Mouse (Mus musculus): ENCODE data around the gene Rora. TPM values are rescaled to one million over a fixed set of nuclear protein-coding genes. Genes with fewer than 3 reads are reported as not detected.

Rora gene
- polyA plus RNA-seq, 1 experiment from 2014 or later: 6.6 TPM

- WGBS: 7% methylated on average over 13 of the region's 13 CpGs
Measured at GRCm38 (mm10) chr9:69291451-69291850, 637.9 kb downstream of the Rora start.

GRCm38 (mm10) chr9:69292353-69292752 lies 638.8 kb downstream of the Rora start:
- H3K9me3 ChIP-seq: no peaks in the 10 kb centered on the region
- H3K27me3 ChIP-seq (replicated peaks; ENCODE audit: low read depth, poor library complexity, severe bottlenecking): peaks cover 49% of the 10 kb centered on the region
- WGBS: 22% methylated on average over 5 of the region's 5 CpGs

More at GRCm38 (mm10) chr9:69291451-69291850, 637.9 kb downstream of the Rora start:
- no peaks in the 10 kb centered on the region for H3K9me3 ChIP-seq
- no peaks in the 10 kb centered on the region for H3K36me3 ChIP-seq (replicated peaks)
- H3K4me3 ChIP-seq: peak overlapping the region; percentile 83
- peaks cover 77% of the 10 kb centered on the region for H3K4me1 ChIP-seq
- peaks cover 49% of the 10 kb centered on the region for H3K27me3 ChIP-seq (replicated peaks; ENCODE audit: low read depth, poor library complexity, severe bottlenecking)
- H3K27ac ChIP-seq (replicated peaks): peak overlapping the region; percentile 88
- DNase-seq (ENCODE audit: low spot score): no peak

GRCm38 (mm10) chr9:69292776-69293687 lies 639.4 kb downstream of the Rora start:
- no peaks in the 10 kb centered on the region for H3K9me3 ChIP-seq
- peak overlapping the region; percentile 55; the same call in 1 of the 2 replicates for H3K27ac ChIP-seq (replicated peaks)
- peaks cover 76% of the 10 kb centered on the region for H3K4me1 ChIP-seq
- H3K4me3 ChIP-seq: peak overlapping the region; percentile 29; the same call in 1 of the 2 replicates
- H3K27me3 ChIP-seq (replicated peaks; ENCODE audit: low read depth, poor library complexity, severe bottlenecking): peaks cover 49% of the 10 kb centered on the region
- peak; percentile 45 for DNase-seq (ENCODE audit: low spot score)
- WGBS: 54% methylated on average over 12 of the region's 12 CpGs
- H3K36me3 ChIP-seq (replicated peaks): no peaks in the 10 kb centered on the region

More at GRCm38 (mm10) chr9:69292353-69292752, 638.8 kb downstream of the Rora start:
- Histone ChIP-seq H3K4me3 (peak overlapping the region; percentile 83; the same call in 1 of the 2 replicates), H3K36me3 (replicated peaks) (no peaks in the 10 kb centered on the region), H3K27ac (replicated peaks) (0 out of 2 replicates have a peak overlapping the region, but pooled peaks have one; percentile 88), H3K4me1 (peaks cover 77% of the 10 kb centered on the region)
- no peak for DNase-seq (ENCODE audit: low spot score)

- Histone ChIP-seq H3K4me3 (no peak overlapping the region), H3K27ac (replicated peaks) (no peak overlapping the region), H3K9me3 (no peaks in the 10 kb centered on the region), H3K27me3 (replicated peaks; ENCODE audit: low read depth, poor library complexity, severe bottlenecking) (peaks cover 49% of the 10 kb centered on the region), H3K4me1 (peaks cover 76% of the 10 kb centered on the region), H3K36me3 (replicated peaks) (no peaks in the 10 kb centered on the region)
- 49% methylated on average over 8 of the region's 8 CpGs for WGBS
- no peak for DNase-seq (ENCODE audit: low spot score)
Measured at GRCm38 (mm10) chr9:69293688-69294074, 640.1 kb downstream of the Rora start.

- H3K36me3 ChIP-seq (replicated peaks): no peaks in the 10 kb centered on the region
Measured at GRCm38 (mm10) chr9:69294426-69294825, 640.8 kb downstream of the Rora start.

GRCm38 (mm10) chr9:69294856-69295255 lies 641.3 kb downstream of the Rora start:
- H3K27ac ChIP-seq (replicated peaks): no peak overlapping the region
- 86% methylated on average over 14 of the region's 14 CpGs for WGBS
- no peak overlapping the region for H3K4me3 ChIP-seq
- H3K27me3 ChIP-seq (replicated peaks; ENCODE audit: low read depth, poor library complexity, severe bottlenecking): peaks cover 50% of the 10 kb centered on the region
- H3K36me3 ChIP-seq (replicated peaks): no peaks in the 10 kb centered on the region
- no peaks in the 10 kb centered on the region for H3K9me3 ChIP-seq
- peaks cover 78% of the 10 kb centered on the region for H3K4me1 ChIP-seq
- no peak for DNase-seq (ENCODE audit: low spot score)

More at GRCm38 (mm10) chr9:69294426-69294825, 640.8 kb downstream of the Rora start:
- H3K4me3 ChIP-seq: no peak overlapping the region
- H3K9me3 ChIP-seq: no peaks in the 10 kb centered on the region
- peaks cover 76% of the 10 kb centered on the region for H3K4me1 ChIP-seq
- WGBS: 76% methylated on average over 5 of the region's 5 CpGs
- H3K27ac ChIP-seq (replicated peaks): no peak overlapping the region
- DNase-seq (ENCODE audit: low spot score): no peak
- H3K27me3 ChIP-seq (replicated peaks; ENCODE audit: low read depth, poor library complexity, severe bottlenecking): peaks cover 49% of the 10 kb centered on the region

- DNase-seq (ENCODE audit: low spot score): no peak
- 75% methylated on average over 3 of the region's 3 CpGs for whole genome bisulfite sequencing
- Histone ChIP-seq H3K36me3 (replicated peaks) (no peaks in the 10 kb centered on the region), H3K9me3 (no peaks in the 10 kb centered on the region), H3K27ac (replicated peaks) (no peak overlapping the region), H3K4me3 (no peak overlapping the region), H3K4me1 (peaks cover 78% of the 10 kb centered on the region), H3K27me3 (replicated peaks; ENCODE audit: low read depth, poor library complexity, severe bottlenecking) (peaks cover 52% of the 10 kb centered on the region)
Measured at GRCm38 (mm10) chr9:69295826-69296225, 642.2 kb downstream of the Rora start.

- Histone ChIP-seq H3K9me3 (no peaks in the 10 kb centered on the region), H3K4me1 (peaks cover 78% of the 10 kb centered on the region), H3K4me3 (no peak overlapping the region), H3K36me3 (replicated peaks) (no peaks in the 10 kb centered on the region), H3K27me3 (replicated peaks; ENCODE audit: low read depth, poor library complexity, severe bottlenecking) (peaks cover 46% of the 10 kb centered on the region), H3K27ac (replicated peaks) (no peak overlapping the region)
- DNase-seq (ENCODE audit: low spot score): peak; percentile 45
- WGBS: 20% methylated on average over 2 of the region's 2 CpGs
Measured at GRCm38 (mm10) chr9:69296418-69296817, 642.8 kb downstream of the Rora start.

GRCm38 (mm10) chr9:69297766-69298375 lies 644.3 kb downstream of the Rora start:
- WGBS: 83% methylated on average over 7 of the region's 7 CpGs
- H3K27me3 ChIP-seq (replicated peaks; ENCODE audit: low read depth, poor library complexity, severe bottlenecking): peaks cover 31% of the 10 kb centered on the region
- H3K9me3 ChIP-seq: no peaks in the 10 kb centered on the region
- H3K4me1 ChIP-seq: peaks cover 78% of the 10 kb centered on the region
- H3K27ac ChIP-seq (replicated peaks): no peak overlapping the region
- no peak overlapping the region for H3K4me3 ChIP-seq
- no peak for DNase-seq (ENCODE audit: low spot score)
- no peaks in the 10 kb centered on the region for H3K36me3 ChIP-seq (replicated peaks)

GRCm38 (mm10) chr9:69298566-69299335 lies 645.2 kb downstream of the Rora start:
- H3K36me3 ChIP-seq (replicated peaks): no peaks in the 10 kb centered on the region
- DNase-seq (ENCODE audit: low spot score): no peak
- 68% methylated on average over 12 of the region's 12 CpGs for WGBS
- no peak overlapping the region for H3K4me3 ChIP-seq
- H3K4me1 ChIP-seq: peaks cover 78% of the 10 kb centered on the region
- H3K27me3 ChIP-seq (replicated peaks; ENCODE audit: low read depth, poor library complexity, severe bottlenecking): peaks cover 22% of the 10 kb centered on the region
- H3K9me3 ChIP-seq: no peaks in the 10 kb centered on the region
- H3K27ac ChIP-seq (replicated peaks): no peak overlapping the region

GRCm38 (mm10) chr9:69299484-69299883 lies 645.9 kb downstream of the Rora start:
- Histone ChIP-seq H3K36me3 (replicated peaks) (no peaks in the 10 kb centered on the region), H3K4me3 (no peak overlapping the region), H3K4me1 (peaks cover 78% of the 10 kb centered on the region), H3K9me3 (no peaks in the 10 kb centered on the region), H3K27ac (replicated peaks) (no peak overlapping the region), H3K27me3 (replicated peaks; ENCODE audit: low read depth, poor library complexity, severe bottlenecking) (peaks cover 15% of the 10 kb centered on the region)
- no peak for DNase-seq (ENCODE audit: low spot score)
- WGBS: 60% methylated on average over 2 of the region's 2 CpGs

GRCm38 (mm10) chr9:69300296-69300695 lies 646.7 kb downstream of the Rora start:
- Histone ChIP-seq H3K27me3 (replicated peaks; ENCODE audit: low read depth, poor library complexity, severe bottlenecking) (peaks cover 8% of the 10 kb centered on the region; the same call in 1 of the 2 replicates), H3K36me3 (replicated peaks) (no peaks in the 10 kb centered on the region), H3K9me3 (no peaks in the 10 kb centered on the region), H3K27ac (replicated peaks) (no peak overlapping the region), H3K4me3 (no peak overlapping the region), H3K4me1 (peaks cover 78% of the 10 kb centered on the region)
- WGBS: 79% methylated on average over 8 of the region's 8 CpGs
- DNase-seq (ENCODE audit: low spot score): no peak
